In genomic region chr6:89251641-89252040, GRCm38 (mm10) we compare ENCODE assay signal across 24 mouse cellular contexts.
DNase-seq lines count a peak whose midpoint lies in the region; ATAC-seq and TF ChIP-seq lines count a peak whose summit lies in the region.
"Had no signal": no experiment of that assay in that cellular context is flagged by ENCODE, and none has a peak within 500 bp of the region (broad histone marks: within the 10 kb centered on the region; RNA-seq: fewer than 3 reads in every experiment).

No protein-coding gene starts in this region.

- DNase-seq in cerebellum, postnatal 10 days, result peak; percentile 52 to 59
- DNase-seq in frontal cortex, postnatal 25 days (ENCODE audit: low spot score in 2 of 2), result no peak
- DNase-seq in midbrain, postnatal 0 days (ENCODE audit: low spot score), result peak; percentile 38
- DNase-seq in brain, embryonic 14.5 days (ENCODE audit: low read depth), result peak; percentile 69
- DNase-seq in urinary bladder, postnatal 10 days (ENCODE audit: low spot score), result no peak
- DNase-seq: adrenal gland, adult 8-10 months; cerebellum, adult 11-12 months; cerebellum, adult 9-11 months; gastrocnemius, postnatal 25 days; heart, adult 11 months; kidney, adult 9 months; kidney, postnatal 10 days; liver, postnatal 0 days; lung, postnatal 14 days; thymus, postnatal 4 days had no signal

- ATAC-seq in cerebellum, adult (ENCODE audit: insufficient number of reproducible peaks, low FRiP score, low TSS enrichment), result no peak
- peak; percentile 53 for ATAC-seq in frontal cortex, adult (ENCODE audit: low TSS enrichment)
- no peak for ATAC-seq in midbrain, postnatal 0 days (ENCODE audit: low FRiP score)
- ATAC-seq in midbrain, embryonic 13.5 days, result no peak
- ATAC-seq: intestine, embryonic 16.5 days; liver, embryonic 12.5 days; liver, postnatal 0 days; midbrain, embryonic 15.5 days had no signal

- peaks cover 12% of the 10 kb centered on the region for H3K4me1 ChIP-seq in midbrain, postnatal 0 days (ENCODE audit: insufficient read depth, low read length)
- peaks cover 26% of the 10 kb centered on the region for H3K4me1 ChIP-seq in midbrain, embryonic 13.5 days (replicated peaks)
- H3K4me1 ChIP-seq: heart, embryonic 10.5 days; heart, embryonic 15.5 days; liver, embryonic 12.5 days had no signal

- WGBS in midbrain, postnatal 0 days, result 72% methylated on average over 4 of the region's 4 CpGs
- WGBS in midbrain, embryonic 13.5 days, result 87% methylated on average over 4 of the region's 4 CpGs

- no peak overlapping the region for H3K9ac ChIP-seq in midbrain, postnatal 0 days (replicated peaks; ENCODE audit: low read length, poor library complexity, severe bottlenecking)
- H3K9ac ChIP-seq in midbrain, embryonic 13.5 days (replicated peaks), result no peak overlapping the region
- H3K9ac ChIP-seq: heart, embryonic 15.5 days; hindbrain, embryonic 12.5 days; liver, embryonic 12.5 days; liver, postnatal 0 days; midbrain, embryonic 15.5 days had no signal

- no peaks in the 10 kb centered on the region for H3K9me3 ChIP-seq in midbrain, postnatal 0 days (ENCODE audit: low read length)
- no peaks in the 10 kb centered on the region for H3K9me3 ChIP-seq in midbrain, embryonic 13.5 days
- H3K9me3 ChIP-seq: heart, embryonic 10.5 days; heart, embryonic 15.5 days; hindbrain, embryonic 12.5 days; liver, embryonic 12.5 days; midbrain, embryonic 15.5 days had no signal

- TF ChIP-seq CTCF in midbrain, postnatal 0 days (IDR thresholded peaks at IDR 0.05), result no peak
- no peak for TF ChIP-seq CTCF in brain, embryonic 14.5 days (IDR thresholded peaks at IDR 0.05; ENCODE audit: borderline replicate concordance, extremely low read depth, insufficient read depth, insufficient read length)

- H3K36me3 ChIP-seq in midbrain, postnatal 0 days (ENCODE audit: insufficient read depth, low read length), result no peaks in the 10 kb centered on the region
- H3K36me3 ChIP-seq in midbrain, embryonic 13.5 days, result no peaks in the 10 kb centered on the region
- H3K36me3 ChIP-seq: heart, embryonic 10.5 days; heart, embryonic 15.5 days; hindbrain, embryonic 12.5 days; liver, embryonic 12.5 days; midbrain, embryonic 15.5 days had no signal

- no peak for TF ChIP-seq POLR2A in brain, embryonic 14.5 days (IDR thresholded peaks at IDR 0.05; ENCODE audit: borderline replicate concordance, extremely low read depth, insufficient read depth, insufficient read length, poor library complexity, severe bottlenecking)

- no peaks in the 10 kb centered on the region for H3K27me3 ChIP-seq in midbrain, postnatal 0 days (ENCODE audit: insufficient read depth, low read length)
- H3K27me3 ChIP-seq in midbrain, embryonic 13.5 days, result no peaks in the 10 kb centered on the region
- H3K27me3 ChIP-seq: hindbrain, embryonic 12.5 days; liver, embryonic 12.5 days; midbrain, embryonic 15.5 days had no signal

- H3K4me2 ChIP-seq in midbrain, postnatal 0 days (ENCODE audit: low read depth, low read length, poor library complexity, severe bottlenecking), result no peak overlapping the region
- no peak overlapping the region for H3K4me2 ChIP-seq in midbrain, embryonic 13.5 days (replicated peaks)
- H3K4me2 ChIP-seq: heart, embryonic 15.5 days; hindbrain, embryonic 12.5 days; liver, embryonic 12.5 days; midbrain, embryonic 15.5 days had no signal

- H3K27ac ChIP-seq in midbrain, postnatal 0 days (ENCODE audit: low read depth, low read length), result no peak overlapping the region
- H3K27ac ChIP-seq in midbrain, embryonic 13.5 days, result no peak overlapping the region
- H3K27ac ChIP-seq: heart, embryonic 10.5 days; heart, embryonic 15.5 days; hindbrain, embryonic 12.5 days; liver, embryonic 12.5 days; midbrain, embryonic 15.5 days had no signal

- no peak overlapping the region for H3K4me3 ChIP-seq in midbrain, postnatal 0 days (ENCODE audit: low read depth, low read length)
- no peak overlapping the region for H3K4me3 ChIP-seq in midbrain, embryonic 13.5 days (replicated peaks)
- H3K4me3 ChIP-seq: heart, embryonic 10.5 days; heart, embryonic 15.5 days; hindbrain, embryonic 12.5 days; liver, embryonic 12.5 days; midbrain, embryonic 15.5 days had no signal

Comparison
In these comparisons a context has a peak if more than half of its experiments do, and no peak if none do; other contexts are left out.
1. DNase-seq: peak in cerebellum, postnatal 10 days (2 of 2), midbrain, postnatal 0 days (single experiment) and brain, embryonic 14.5 days (single experiment); none in frontal cortex, postnatal 25 days (0 of 2) and urinary bladder, postnatal 10 days (single experiment).